Mouse (Mus musculus) embryonic facial prominence, embryonic 11.5 days (tissue): ENCODE results near the gene Nccrp1. TPM values are rescaled to one million over a fixed set of nuclear protein-coding genes. Genes with fewer than 3 reads are reported as not detected.
A peak's percentile ranks its signal among the peaks of the same experiment; 100 is the strongest.

Experiments
- ATAC-seq: fragments of 200-750 bp; cut with Nextera tagmentation; replicated peaks from 2 replicates; pipeline ENCODE4 v1.8.0; 2017; ENCODE audit warnings: low read depth; ENCODE audit not compliant: insufficient number of reproducible peaks, low FRiP score, low TSS enrichment
- DNase-seq: peaks from one replicate; pipeline ENCODE4 v3.0.0-alpha.2; 2015; ENCODE audit warnings: low spot score
- H3K27ac ChIP-seq: fragments of 300-500 bp; sonication (generic); replicated peaks from 2 replicates; pipeline ENCODE4 v1.5.1; 2014; ENCODE audit warnings: mild to moderate bottlenecking, low read depth, low read length, control low read depth
- H3K27me3 ChIP-seq: fragments of 300-500 bp; sonication (generic); 2 replicates; pipeline ENCODE4 v1.6.1; 2014; ENCODE audit warnings: mild to moderate bottlenecking, low read length, moderate library complexity, mixed read lengths; ENCODE audit not compliant: control insufficient read depth, insufficient read depth
- H3K36me3 ChIP-seq: fragments of 300-500 bp; sonication (generic); replicated peaks from 2 replicates; pipeline ENCODE4 v1.6.1; 2014; ENCODE audit warnings: low read depth, mild to moderate bottlenecking, low read length, moderate library complexity, mixed read lengths; ENCODE audit not compliant: control insufficient read depth, insufficient read depth
- H3K4me1 ChIP-seq: fragments of 300-500 bp; sonication (generic); 2 replicates; pipeline ENCODE4 v1.6.1; 2014; ENCODE audit warnings: low read length, mixed read lengths; ENCODE audit not compliant: control insufficient read depth, insufficient read depth
- H3K4me2 ChIP-seq: fragments of 300-500 bp; sonication (generic); 2 replicates; pipeline ENCODE4 v1.6.1; 2014; ENCODE audit warnings: low read depth, mild to moderate bottlenecking, control low read depth, low read length, moderate library complexity
- H3K4me3 ChIP-seq: fragments of 300-500 bp; sonication (generic); 2 replicates; pipeline ENCODE4 v1.5.1; 2014; ENCODE audit warnings: low read depth, low read length, control low read depth
- H3K9ac ChIP-seq: fragments of 300-500 bp; sonication (generic); replicated peaks from 2 replicates; pipeline ENCODE4 v1.6.1; 2014; ENCODE audit warnings: mild to moderate bottlenecking, control low read depth, low read length
- H3K9me3 ChIP-seq: fragments of 300-500 bp; sonication (generic); replicated peaks from 2 replicates; pipeline ENCODE4 v1.6.1; 2016; ENCODE audit warnings: mild to moderate bottlenecking, low read length, inconsistent platforms, mixed read lengths; ENCODE audit not compliant: control insufficient read depth
- WGBS: fragments of 180-500 bp; shearing (Covaris S2); extraction: QIAGEN DNeasy Blood & Tissue Kit; methylation state at CpG from one replicate; pipeline ENCODE4 v1.1.7; 2014; 5-methylcytosine and 5-hydroxymethylcytosine counted together
- polyA plus RNA-seq: library from polyadenylated mRNA; unstranded; fragments of >200 nt; fragmentation: Nextera tagmentation; extraction: Ambion mirVana; gene quantifications from 2 replicates; pipeline ENCODE4 v1.2.1, GENCODE M21; 2014

Gene Nccrp1
- polyA plus RNA-seq, 1 experiment from 2014 or later = not detected

- Histone ChIP-seq H3K9me3 (no peaks in the 10 kb centered on the region), H3K4me1 (no peaks in the 10 kb centered on the region; the same call in none of the 2 replicates), H3K4me2 (no peak overlapping the region), H3K27ac (no peak overlapping the region), H3K27me3 (no peaks in the 10 kb centered on the region), H3K9ac (no peak overlapping the region), H3K4me3 (no peak overlapping the region), H3K36me3 (no peaks in the 10 kb centered on the region)
- 80% methylated on average over 4 of the region's 4 CpGs for WGBS
- DNase-seq (no peak), ATAC-seq (no peak)
Measured at GRCm38 (mm10) chr7:28584468-28584867, 37.4 kb upstream of the Nccrp1 start.

- H3K27me3 ChIP-seq = no peaks in the 10 kb centered on the region
- no peak overlapping the region for H3K9ac ChIP-seq
- no peak overlapping the region for H3K27ac ChIP-seq
- H3K4me3 ChIP-seq = no peak overlapping the region
- no peaks in the 10 kb centered on the region for H3K9me3 ChIP-seq
- no peak for DNase-seq
- WGBS = 77% methylated on average over 8 of the region's 8 CpGs
- no peak for ATAC-seq
- H3K4me1 ChIP-seq = no peaks in the 10 kb centered on the region; the same call in none of the 2 replicates
- no peak overlapping the region for H3K4me2 ChIP-seq
- H3K36me3 ChIP-seq = no peaks in the 10 kb centered on the region
Measured at GRCm38 (mm10) chr7:28583570-28584344, 36.7 kb upstream of the Nccrp1 start.

GRCm38 (mm10) chr7:28582841-28583240 lies 35.8 kb upstream of the Nccrp1 start:
- H3K27ac ChIP-seq = no peak overlapping the region
- no peaks in the 10 kb centered on the region; the same call in none of the 2 replicates for H3K4me1 ChIP-seq
- H3K4me3 ChIP-seq = no peak overlapping the region
- 89% methylated on average over 11 of the region's 11 CpGs for WGBS
- no peaks in the 10 kb centered on the region for H3K9me3 ChIP-seq
- H3K9ac ChIP-seq = no peak overlapping the region
- no peaks in the 10 kb centered on the region for H3K36me3 ChIP-seq
- no peak for DNase-seq
- H3K4me2 ChIP-seq = no peak overlapping the region
- ATAC-seq = no peak
- H3K27me3 ChIP-seq = no peaks in the 10 kb centered on the region

GRCm38 (mm10) chr7:28581721-28582120 lies 34.7 kb upstream of the Nccrp1 start:
- Histone ChIP-seq H3K9me3 (no peaks in the 10 kb centered on the region), H3K4me2 (no peak overlapping the region), H3K9ac (no peak overlapping the region), H3K27me3 (no peaks in the 10 kb centered on the region), H3K36me3 (no peaks in the 10 kb centered on the region), H3K4me3 (no peak overlapping the region), H3K27ac (no peak overlapping the region), H3K4me1 (no peaks in the 10 kb centered on the region; the same call in 1 of the 2 replicates)
- ATAC-seq (no peak), DNase-seq (no peak)
- 83% methylated on average over 4 of the region's 4 CpGs for WGBS

- Histone ChIP-seq H3K27ac (no peak overlapping the region), H3K9me3 (no peaks in the 10 kb centered on the region), H3K4me3 (no peak overlapping the region), H3K36me3 (no peaks in the 10 kb centered on the region), H3K4me2 (no peak overlapping the region), H3K4me1 (no peaks in the 10 kb centered on the region), H3K9ac (no peak overlapping the region), H3K27me3 (no peaks in the 10 kb centered on the region)
- ATAC-seq = no peak
- WGBS = 76% methylated on average over 5 of the region's 5 CpGs
- no peak for DNase-seq
Measured at GRCm38 (mm10) chr7:28579826-28580225, 32.8 kb upstream of the Nccrp1 start.

- no peaks in the 10 kb centered on the region for H3K4me1 ChIP-seq
- H3K9me3 ChIP-seq = no peaks in the 10 kb centered on the region
- H3K27ac ChIP-seq = no peak overlapping the region
- H3K4me2 ChIP-seq = no peak overlapping the region
- WGBS = 75% methylated on average over 5 of the region's 5 CpGs
- H3K27me3 ChIP-seq = no peaks in the 10 kb centered on the region
- no peak overlapping the region for H3K9ac ChIP-seq
- H3K36me3 ChIP-seq = no peaks in the 10 kb centered on the region
- no peak for ATAC-seq
- no peak overlapping the region for H3K4me3 ChIP-seq
- DNase-seq = no peak
Measured at GRCm38 (mm10) chr7:28578543-28579053, 31.5 kb upstream of the Nccrp1 start.

- ATAC-seq (peak; percentile 41; the same call in 1 of the 2 replicates), DNase-seq (peak; percentile 43)
- H3K9me3 ChIP-seq = no peaks in the 10 kb centered on the region
- no peaks in the 10 kb centered on the region for H3K4me1 ChIP-seq
- H3K27ac ChIP-seq = 0 out of 2 replicates have a peak overlapping the region, but pooled peaks have one; percentile 16
- no peaks in the 10 kb centered on the region for H3K27me3 ChIP-seq
- H3K9ac ChIP-seq = no peak overlapping the region
- H3K36me3 ChIP-seq = no peaks in the 10 kb centered on the region
- H3K4me2 ChIP-seq = no peak overlapping the region
- 74% methylated on average over 9 of the region's 9 CpGs for WGBS
- H3K4me3 ChIP-seq = no peak overlapping the region
Measured at GRCm38 (mm10) chr7:28577826-28578542, 30.9 kb upstream of the Nccrp1 start.
